Mouse (Mus musculus): Measurements from ENCODE around the gene Vwa5b2. TPM values are rescaled to one million over a fixed set of nuclear protein-coding genes. Genes with fewer than 3 reads are reported as not detected.

The Vwa5b2 gene
- 1.4 and 2.5 TPM in 2 replicates for polyA plus RNA-seq (2015; fragmentation: Nextera tagmentation; extraction: Ambion mirVana)

DNA sequence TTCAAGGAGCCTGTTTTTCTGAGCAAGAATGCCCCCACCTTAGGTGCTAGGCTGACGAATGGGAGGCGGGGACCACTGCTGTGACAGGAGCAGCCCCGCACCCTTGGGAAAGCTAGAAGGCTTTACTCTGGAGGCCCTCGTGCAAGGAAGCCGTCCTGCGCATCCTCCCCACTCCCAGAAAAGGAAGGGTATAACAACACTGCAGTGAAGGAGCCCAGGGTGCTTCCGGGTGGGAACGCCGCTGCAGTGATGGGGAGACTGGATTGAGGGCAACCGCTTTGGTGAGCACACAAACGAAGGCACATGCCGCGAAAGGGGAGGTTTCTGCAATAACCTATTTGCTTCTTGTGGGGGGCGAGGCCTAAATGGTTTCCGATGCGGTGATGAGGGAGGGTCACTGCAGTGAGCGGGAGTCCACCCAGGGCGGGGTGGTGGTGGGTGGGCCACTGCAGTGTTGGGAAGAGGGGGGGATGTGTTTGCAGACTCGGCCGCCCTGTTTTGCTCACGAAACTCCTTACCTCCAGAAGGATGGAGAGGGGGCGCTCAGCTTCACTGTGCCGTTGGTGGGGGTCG, at the start of gene Vwa5b2:
Vwa5b2 (plus strand) TSS at position 106 of the 573 bp plus-strand sequence.

DNA sequence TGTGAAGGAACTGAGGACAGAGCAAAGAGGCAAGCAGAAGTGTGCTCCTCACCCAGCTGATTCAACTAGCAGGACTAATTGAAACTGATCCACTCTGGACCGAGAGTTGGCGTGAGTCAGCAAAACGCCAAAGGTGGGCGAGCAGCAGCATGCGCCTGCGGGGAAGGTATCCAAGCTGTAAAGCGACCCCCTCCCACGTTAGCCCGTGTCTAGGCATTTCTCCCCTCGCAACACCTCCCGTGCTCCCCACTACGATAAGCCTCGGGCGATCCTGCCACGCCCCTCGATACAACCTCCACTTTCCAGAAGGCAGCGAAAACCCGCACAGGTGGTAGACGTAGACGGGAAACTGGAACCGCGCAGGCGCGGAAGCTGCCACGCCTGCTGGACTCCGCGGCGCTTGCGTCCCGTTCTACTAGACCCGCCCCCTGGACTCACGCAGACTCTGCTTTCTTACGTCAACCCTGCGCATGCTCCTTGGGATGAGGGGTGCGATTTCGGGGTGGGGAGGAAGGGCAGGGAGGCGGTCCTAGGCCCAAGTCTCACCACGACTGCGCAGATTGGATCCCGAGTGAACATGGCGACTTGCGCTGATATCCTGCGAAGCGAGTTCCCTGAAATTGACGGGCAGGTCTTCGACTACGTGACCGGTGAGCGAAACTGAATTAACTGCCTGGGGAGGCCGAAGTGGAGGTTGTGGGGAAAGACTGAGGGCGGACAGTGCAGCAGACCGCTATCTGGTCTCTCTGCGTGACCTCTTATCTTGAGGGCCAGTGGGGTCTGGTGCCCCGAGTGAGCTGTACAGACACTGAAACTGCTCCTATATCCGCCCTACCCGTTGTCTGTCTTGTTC, 40.9 kb upstream of the Vwa5b2 start, which contains the start of gene Abcf3:
Abcf3 (plus strand) TSS at position 482 of the 853 bp plus-strand sequence.

DNA sequence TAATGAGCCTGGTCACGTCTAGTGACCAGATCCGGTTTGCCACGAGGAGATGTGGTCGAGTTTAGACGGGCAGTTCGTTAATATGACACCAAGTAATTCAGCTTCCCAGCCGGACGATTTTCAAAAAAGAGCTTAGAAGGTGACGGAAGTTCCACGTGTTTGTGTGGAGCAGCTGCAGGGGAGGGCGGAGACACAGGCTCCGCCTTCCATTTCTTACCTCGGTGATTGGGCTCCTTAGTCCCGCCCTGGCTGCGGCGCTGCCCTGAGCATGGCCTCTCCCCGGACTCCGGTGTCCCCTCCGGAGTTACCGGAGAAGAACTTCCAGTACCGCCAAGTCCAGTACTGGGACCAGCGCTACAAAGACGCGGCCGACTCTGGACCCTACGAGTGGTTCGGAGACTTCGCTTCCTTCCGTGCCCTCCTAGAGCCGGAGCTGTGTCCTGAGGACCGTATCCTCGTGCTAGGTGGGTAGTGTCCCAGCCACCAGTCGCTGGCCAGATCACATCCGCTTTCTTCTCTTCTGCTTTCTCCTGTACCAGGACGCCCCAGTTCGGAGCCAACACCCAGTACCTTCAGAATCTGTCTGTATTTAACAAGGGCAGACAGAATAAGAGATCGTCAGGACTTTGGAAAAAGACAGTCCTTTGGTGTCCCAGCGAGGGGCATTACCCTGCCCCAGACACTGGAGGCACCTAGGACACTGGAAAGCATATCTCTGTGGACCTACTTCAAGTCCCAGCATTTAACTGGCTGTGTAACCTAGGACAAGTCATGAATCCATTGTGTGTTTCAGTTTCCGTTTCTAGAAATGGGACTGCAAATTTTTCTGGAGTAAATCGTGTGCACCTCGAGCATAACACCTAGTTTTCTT, 22.3 kb downstream of the Vwa5b2 start, which contains the start of the genes Eef1akmt4, Gm49333 and Alg3:
Eef1akmt4 (plus strand) TSS at position 237 of the 871 bp plus-strand sequence.
Gm49333 (plus strand) TSS at position 254 of the 871 bp plus-strand sequence.
Alg3 (minus strand) TSS at position 379 of the 871 bp plus-strand sequence.

DNA sequence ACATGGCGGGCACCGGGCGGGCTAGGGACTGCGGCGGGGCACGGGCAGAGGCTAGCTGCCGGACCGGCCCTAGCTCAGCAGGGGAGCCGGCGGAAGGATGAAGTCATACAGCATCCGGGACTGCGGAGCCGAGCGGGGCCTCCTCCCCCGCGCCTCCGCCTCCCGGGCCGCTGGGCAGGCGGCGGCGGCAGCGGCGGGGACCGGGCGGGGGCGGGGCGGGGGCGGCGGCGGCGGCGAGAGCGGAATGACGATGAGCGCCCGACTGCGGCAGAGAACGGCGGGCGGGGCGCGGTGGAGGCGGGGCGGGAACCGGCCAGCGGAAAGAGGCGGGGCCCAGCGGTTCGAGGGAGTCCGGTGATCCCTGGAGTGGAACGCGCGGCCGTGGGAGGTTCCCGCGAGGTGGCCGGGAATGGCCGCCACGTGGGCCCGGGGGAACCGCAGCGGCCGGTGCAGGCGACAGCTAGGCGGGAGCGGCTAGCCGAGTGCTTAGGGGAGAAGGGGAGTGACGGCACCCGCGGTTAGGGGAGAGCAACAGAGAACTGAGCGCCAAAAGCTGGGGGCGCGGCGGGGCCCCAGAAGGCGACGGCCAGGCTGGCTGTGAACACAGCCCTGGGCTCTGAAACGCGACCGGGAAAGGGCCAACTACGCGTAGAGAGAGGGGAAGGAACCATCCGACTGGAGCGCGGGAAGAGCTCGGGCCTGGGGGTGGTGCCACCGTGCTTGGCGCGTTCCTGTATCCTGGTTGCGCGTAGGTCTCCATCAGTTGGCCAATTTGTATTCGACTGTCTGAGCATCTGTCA, 32.1 kb downstream of the Vwa5b2 start, which contains the start of gene Camk2n2:
Camk2n2 (minus strand) TSS at position 97 of the 800 bp plus-strand sequence.

DNA sequence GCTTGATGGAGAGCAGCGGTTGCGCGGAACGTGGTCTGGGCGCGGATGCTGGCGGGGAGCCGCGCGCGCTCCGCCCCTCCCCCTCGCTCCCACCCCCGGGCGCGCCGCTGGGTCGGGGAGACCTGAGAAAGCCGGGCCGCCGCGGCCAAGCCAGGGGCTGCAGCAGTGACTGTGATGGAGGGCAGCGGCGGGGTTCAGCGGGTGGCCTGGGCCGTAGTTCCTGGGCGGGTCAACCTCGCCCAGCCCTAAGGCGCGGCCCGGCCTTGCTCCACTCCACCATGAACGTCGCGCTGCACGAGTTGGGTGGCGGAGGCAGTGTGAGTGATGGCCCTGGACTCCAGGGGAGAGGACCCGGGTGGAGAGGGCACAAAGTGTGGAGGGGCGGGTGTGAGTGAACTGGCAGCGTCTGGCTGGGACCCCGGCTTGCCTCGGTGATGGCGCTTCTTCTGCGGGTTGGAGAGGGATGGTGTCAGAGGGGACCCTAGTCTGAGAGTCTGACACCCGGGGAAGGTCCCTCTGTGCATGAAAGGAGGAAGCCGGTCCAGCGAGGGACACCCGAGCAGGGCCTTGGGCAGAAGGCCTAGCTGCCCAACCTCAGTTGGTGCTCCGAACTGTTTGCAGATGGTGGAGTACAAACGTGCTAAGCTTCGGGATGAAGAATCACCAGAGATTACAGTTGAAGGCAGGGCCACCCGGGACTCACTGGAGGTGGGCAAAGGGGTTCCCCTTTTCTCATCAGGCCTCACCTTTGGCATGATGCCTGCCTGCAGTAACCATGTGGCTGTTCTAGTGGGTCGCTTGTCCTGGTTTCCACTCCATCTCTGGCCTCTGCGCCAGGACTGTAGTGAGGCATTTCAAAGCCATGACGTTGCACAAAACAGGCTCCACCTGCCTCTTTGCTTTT, 40.7 kb downstream of the Vwa5b2 start, which contains the start of gene Ece2:
Ece2 (plus strand) TSS at position 98 of the 904 bp plus-strand sequence.

DNA sequence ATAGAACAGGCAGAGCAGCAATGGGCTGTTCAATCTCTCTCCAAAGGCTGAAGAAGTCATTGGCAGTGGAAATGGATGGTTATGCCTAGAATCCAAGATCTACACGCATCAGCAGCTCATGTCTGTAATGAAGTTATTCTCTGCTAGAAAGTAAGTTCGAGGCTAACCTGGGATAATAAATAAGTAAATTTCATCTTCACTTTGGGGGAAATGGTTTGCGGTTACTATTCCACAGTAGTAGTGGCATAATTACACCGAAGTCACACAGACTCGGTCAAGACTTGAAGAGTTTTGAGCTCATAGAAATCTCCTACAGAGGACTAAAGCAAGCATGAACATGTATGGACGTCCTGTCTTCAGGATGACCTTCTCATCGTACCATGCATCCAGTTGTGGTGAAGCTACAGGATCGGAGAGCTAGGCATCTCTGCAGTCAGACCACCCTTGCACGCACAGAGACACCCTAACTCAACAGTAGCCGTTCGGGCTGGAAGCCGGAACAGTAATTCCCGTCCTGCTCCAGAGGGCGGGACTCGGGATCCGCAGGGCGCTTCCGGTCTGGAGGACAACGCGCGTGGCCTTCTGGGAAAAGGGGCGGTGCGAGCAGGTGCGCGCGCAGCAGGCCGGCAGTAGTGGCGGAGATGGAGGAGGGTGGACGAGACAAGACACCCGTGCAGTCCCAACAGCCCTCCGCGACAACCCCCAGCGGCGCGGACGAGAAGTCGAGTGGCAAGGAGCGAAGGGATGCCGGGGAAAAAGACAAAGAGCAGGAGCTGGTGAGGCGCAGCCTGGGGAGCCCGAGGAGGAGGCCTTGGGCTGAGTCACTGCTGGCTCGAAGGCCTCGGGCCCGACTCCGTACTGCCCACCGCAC, 62.0 kb downstream of the Vwa5b2 start, which contains the start of gene Psmd2:
Psmd2 (plus strand) TSS at position 577 of the 871 bp plus-strand sequence.

MicroRNAs within 50 kb of the gene (microRNA counts, 519-probe panel; counts per million panel counts)
- microRNA mmu-miR-1224: 2,837 counts per million, percentile 41 among the panel's probes with 10 or more counts

Small RNAs within 50 kb of the gene (microRNA-seq; reads per million reads assigned to microRNA genes)
- 5.9 reads per million, percentile 13 among the genes with 10 or more reads in this experiment for gene Mir1224

Other genes starting within 250 kb of the Vwa5b2 start
- gene Abcc5, start 163.1 kb upstream of the Vwa5b2 start, polyA plus RNA-seq (2015; fragmentation: Nextera tagmentation; extraction: Ambion mirVana): 33.9 and 37.5 TPM in 2 replicates
- gene Eif2b5, start 90.7 kb upstream of the Vwa5b2 start, polyA plus RNA-seq (2015; fragmentation: Nextera tagmentation; extraction: Ambion mirVana): 45.5 and 53.1 TPM in 2 replicates
- 16.3 and 18.4 TPM in 2 replicates for gene Dvl3, start 72.5 kb upstream of the Vwa5b2 start, polyA plus RNA-seq (2015; fragmentation: Nextera tagmentation; extraction: Ambion mirVana)
- 388 and 392 TPM in 2 replicates for gene Ap2m1, start 54.0 kb upstream of the Vwa5b2 start, polyA plus RNA-seq (2015; fragmentation: Nextera tagmentation; extraction: Ambion mirVana)
- 27.3 and 32.1 TPM in 2 replicates for gene Abcf3, start 40.9 kb upstream of the Vwa5b2 start, polyA plus RNA-seq (2015; fragmentation: Nextera tagmentation; extraction: Ambion mirVana)
- 14.9 and 18.2 TPM in 2 replicates for gene Eef1akmt4, start 22.1 kb downstream of the Vwa5b2 start, polyA plus RNA-seq (2015; fragmentation: Nextera tagmentation; extraction: Ambion mirVana)
- not detected in 2 replicates for gene Gm49333, start 22.1 kb downstream of the Vwa5b2 start, polyA plus RNA-seq (2015; fragmentation: Nextera tagmentation; extraction: Ambion mirVana)
- gene Alg3, start 22.3 kb downstream of the Vwa5b2 start, polyA plus RNA-seq (2015; fragmentation: Nextera tagmentation; extraction: Ambion mirVana): 27.5 and 30.5 TPM in 2 replicates
- gene Camk2n2, start 31.8 kb downstream of the Vwa5b2 start, polyA plus RNA-seq (2015; fragmentation: Nextera tagmentation; extraction: Ambion mirVana): 0.48 and 0.58 TPM in 2 replicates
- gene Ece2, start 40.4 kb downstream of the Vwa5b2 start, polyA plus RNA-seq (2015; fragmentation: Nextera tagmentation; extraction: Ambion mirVana): 0.42 and 0.94 TPM in 2 replicates
- 175 and 183 TPM in 2 replicates for gene Psmd2, start 62.2 kb downstream of the Vwa5b2 start, polyA plus RNA-seq (2015; fragmentation: Nextera tagmentation; extraction: Ambion mirVana)
- 106 and 116 TPM in 2 replicates for gene Eif4g1, start 78.8 kb downstream of the Vwa5b2 start, polyA plus RNA-seq (2015; fragmentation: Nextera tagmentation; extraction: Ambion mirVana)
- 10.9 TPM in 2 replicates for gene Fam131a, start 103.8 kb downstream of the Vwa5b2 start, polyA plus RNA-seq (2015; fragmentation: Nextera tagmentation; extraction: Ambion mirVana)
- 52.9 and 58.7 TPM in 2 replicates for gene Polr2h, start 128.2 kb downstream of the Vwa5b2 start, polyA plus RNA-seq (2015; fragmentation: Nextera tagmentation; extraction: Ambion mirVana)
- gene Clcn2, start 128.3 kb downstream of the Vwa5b2 start, polyA plus RNA-seq (2015; fragmentation: Nextera tagmentation; extraction: Ambion mirVana): 1.6 TPM in 2 replicates
- gene Chrd, start 143.7 kb downstream of the Vwa5b2 start, polyA plus RNA-seq (2015; fragmentation: Nextera tagmentation; extraction: Ambion mirVana): 9.1 and 11.0 TPM in 2 replicates
- gene Thpo, start 145.0 kb downstream of the Vwa5b2 start, polyA plus RNA-seq (2015; fragmentation: Nextera tagmentation; extraction: Ambion mirVana): 0.46 and 1.3 TPM in 2 replicates

Data from urinary bladder, postnatal 0 days (tissue).